Mouse (Mus musculus): ENCODE data around the gene Msl1. TPM values are rescaled to one million over a fixed set of nuclear protein-coding genes. Genes with fewer than 3 reads are reported as not detected.

Gene Msl1
- total and polyA plus RNA-seq, 2 experiments from 2014 or later: 25.0 to 77.7 TPM

GRCm38 (mm10) chr11:98792081-98792480, 3.2 kb upstream of the Msl1 start:
- no peak for TF ChIP-seq CTCF (IDR thresholded peaks at IDR 0.05; ENCODE audit: low read depth)
- no peak overlapping the region for H3K27ac ChIP-seq
- ATAC-seq (no peak), DNase-seq (ENCODE audit: low spot score) (no peak)
- H3K4me1 ChIP-seq (ENCODE audit: insufficient read depth, low read length): 0 out of 2 replicates have a peak, but pooled peaks cover 8% of the 10 kb centered on the region
- H3K9ac ChIP-seq (replicated peaks; ENCODE audit: low read length): no peak overlapping the region
- H3K27me3 ChIP-seq (ENCODE audit: insufficient read depth, low read length): no peaks in the 10 kb centered on the region
- H3K9me3 ChIP-seq (ENCODE audit: low read length): no peaks in the 10 kb centered on the region
- 12% methylated on average over 4 of the region's 4 CpGs for WGBS
- H3K36me3 ChIP-seq (ENCODE audit: insufficient read depth, low read length): no peaks in the 10 kb centered on the region
- H3K4me2 ChIP-seq (ENCODE audit: low read depth, low read length): no peak overlapping the region
- H3K4me3 ChIP-seq (ENCODE audit: low read length): no peak overlapping the region

DNA sequence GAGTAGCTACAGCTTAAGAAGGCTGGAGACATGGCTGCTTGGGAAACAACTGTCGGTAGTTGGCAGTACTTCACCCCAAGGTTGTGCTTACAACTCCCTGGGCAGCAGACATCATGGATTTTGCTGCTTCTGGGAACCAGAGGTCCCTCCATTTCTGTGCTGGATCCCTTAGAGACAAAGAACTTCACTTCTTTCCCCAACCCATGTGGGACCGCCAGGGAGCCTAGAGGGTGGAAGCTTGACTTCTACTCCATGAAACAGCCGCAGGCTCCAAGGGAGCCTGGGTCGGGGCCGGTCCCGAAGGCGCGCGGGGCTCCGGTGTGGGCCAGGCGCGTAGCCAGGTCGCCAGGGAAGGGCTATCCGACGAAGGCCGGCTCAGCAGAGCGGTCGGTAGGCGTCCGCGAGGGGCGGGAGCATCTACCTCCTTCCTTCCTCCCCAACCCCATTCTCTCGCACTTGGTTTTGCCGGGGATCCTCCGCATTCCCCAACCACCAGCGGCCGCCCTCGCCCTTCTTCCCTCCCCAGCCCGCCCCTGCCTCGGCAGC, 774 bp upstream of the Msl1 start:
- peak overlapping the region; percentile 99 for H3K9ac ChIP-seq (replicated peaks; ENCODE audit: low read length)
- H3K27ac ChIP-seq: peak overlapping the region; percentile 97
- under 1% methylated on average over 23 of the region's 30 CpGs for WGBS
- peak; percentile 56 for TF ChIP-seq CTCF (IDR thresholded peaks at IDR 0.05; ENCODE audit: low read depth)
- H3K4me1 ChIP-seq (ENCODE audit: insufficient read depth, low read length): peaks cover 22% of the 10 kb centered on the region; the same call in 1 of the 2 replicates
- H3K27me3 ChIP-seq (ENCODE audit: insufficient read depth, low read length): no peaks in the 10 kb centered on the region
- ATAC-seq: peak; percentile 71
- no peaks in the 10 kb centered on the region for H3K9me3 ChIP-seq (ENCODE audit: low read length)
- peak; percentile 76 for DNase-seq (ENCODE audit: low spot score)
- H3K4me3 ChIP-seq (ENCODE audit: low read length): peak overlapping the region; percentile 98
- H3K36me3 ChIP-seq (ENCODE audit: insufficient read depth, low read length): peaks cover 4% of the 10 kb centered on the region; the same call in 1 of the 2 replicates
- peak overlapping the region; percentile 96 for H3K4me2 ChIP-seq (ENCODE audit: low read depth, low read length)

GRCm38 (mm10) chr11:98795714-98796514, 598 bp downstream of the Msl1 start:
- H3K9me3 ChIP-seq (ENCODE audit: low read length): no peaks in the 10 kb centered on the region
- peak; percentile 41 for ATAC-seq
- H3K9ac ChIP-seq (replicated peaks; ENCODE audit: low read length): peak overlapping the region; percentile 99
- peak overlapping the region; percentile 96 for H3K4me2 ChIP-seq (ENCODE audit: low read depth, low read length)
- under 1% methylated on average over 52 of the region's 74 CpGs for WGBS
- peak overlapping the region; percentile 97 for H3K27ac ChIP-seq
- DNase-seq (ENCODE audit: low spot score): peak; percentile 70
- peak overlapping the region; percentile 98 for H3K4me3 ChIP-seq (ENCODE audit: low read length)
- TF ChIP-seq CTCF (IDR thresholded peaks at IDR 0.05; ENCODE audit: low read depth): no peak
- H3K36me3 ChIP-seq (ENCODE audit: insufficient read depth, low read length): peaks cover 10% of the 10 kb centered on the region; the same call in 1 of the 2 replicates
- no peaks in the 10 kb centered on the region for H3K27me3 ChIP-seq (ENCODE audit: insufficient read depth, low read length)
- H3K4me1 ChIP-seq (ENCODE audit: insufficient read depth, low read length): peaks cover 22% of the 10 kb centered on the region; the same call in 1 of the 2 replicates

DNA sequence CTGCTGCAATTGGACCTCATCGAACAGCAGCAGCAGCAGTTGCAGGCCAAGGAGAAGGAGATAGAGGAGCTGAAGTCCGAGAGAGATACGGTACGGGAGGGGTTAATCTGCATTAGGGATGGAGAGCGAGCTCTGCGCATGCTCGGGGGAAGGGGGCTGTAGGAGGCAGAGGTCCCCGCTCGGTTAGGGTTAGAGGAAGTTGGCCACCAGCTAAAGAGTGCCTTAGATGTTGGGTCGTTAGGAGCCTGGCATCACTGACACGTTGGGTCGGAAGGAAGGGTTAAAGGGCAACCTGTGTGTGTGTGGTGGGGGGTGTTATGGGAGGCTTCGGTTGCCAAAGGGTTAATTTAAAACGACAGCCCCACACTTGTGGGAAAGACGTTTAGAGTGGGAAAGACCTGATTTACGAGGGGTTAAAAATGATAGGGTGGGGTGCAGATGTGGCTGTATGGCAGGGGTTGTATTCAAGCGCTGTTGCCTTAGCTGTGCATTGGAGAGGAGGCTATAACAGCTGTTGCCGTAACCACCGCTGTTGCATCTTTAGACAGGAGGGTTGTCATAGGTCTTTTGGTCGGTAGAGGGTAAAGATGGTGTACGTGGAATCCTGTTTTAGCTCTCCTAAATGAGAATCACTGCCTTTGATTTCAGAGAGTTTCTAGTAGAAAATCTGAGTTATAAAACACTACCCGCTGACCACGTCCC, 1.4 kb downstream of the Msl1 start:
- peak; percentile 91 for DNase-seq (ENCODE audit: low spot score)
- Histone ChIP-seq H3K27ac (peak overlapping the region; percentile 97), H3K9ac (replicated peaks; ENCODE audit: low read length) (peak overlapping the region; percentile 99), H3K4me1 (ENCODE audit: insufficient read depth, low read length) (peaks cover 22% of the 10 kb centered on the region; the same call in 1 of the 2 replicates), H3K27me3 (ENCODE audit: insufficient read depth, low read length) (no peaks in the 10 kb centered on the region), H3K9me3 (ENCODE audit: low read length) (no peaks in the 10 kb centered on the region), H3K36me3 (ENCODE audit: insufficient read depth, low read length) (peaks cover 17% of the 10 kb centered on the region; the same call in 1 of the 2 replicates), H3K4me2 (ENCODE audit: low read depth, low read length) (peak overlapping the region; percentile 96), H3K4me3 (ENCODE audit: low read length) (peak overlapping the region; percentile 98)
- peak; percentile 22; the same call in 1 of the 2 replicates for TF ChIP-seq CTCF (IDR thresholded peaks at IDR 0.05; ENCODE audit: low read depth)
- WGBS: 2% methylated on average over 23 of the region's 23 CpGs
- ATAC-seq: peak; percentile 66

GRCm38 (mm10) chr11:98797306-98797705, 2.0 kb downstream of the Msl1 start:
- H3K4me2 ChIP-seq (ENCODE audit: low read depth, low read length): peak overlapping the region; percentile 96
- peaks cover 22% of the 10 kb centered on the region; the same call in 1 of the 2 replicates for H3K4me1 ChIP-seq (ENCODE audit: insufficient read depth, low read length)
- peaks cover 22% of the 10 kb centered on the region; the same call in 1 of the 2 replicates for H3K36me3 ChIP-seq (ENCODE audit: insufficient read depth, low read length)
- no peak for ATAC-seq
- H3K9me3 ChIP-seq (ENCODE audit: low read length): no peaks in the 10 kb centered on the region
- H3K9ac ChIP-seq (replicated peaks; ENCODE audit: low read length): peak overlapping the region; percentile 99
- H3K27ac ChIP-seq: peak overlapping the region; percentile 97; the same call in 1 of the 2 replicates
- 8% methylated on average over 5 of the region's 5 CpGs for WGBS
- peak overlapping the region; percentile 98 for H3K4me3 ChIP-seq (ENCODE audit: low read length)
- no peaks in the 10 kb centered on the region for H3K27me3 ChIP-seq (ENCODE audit: insufficient read depth, low read length)
- no peak for DNase-seq (ENCODE audit: low spot score)
- no peak for TF ChIP-seq CTCF (IDR thresholded peaks at IDR 0.05; ENCODE audit: low read depth)

GRCm38 (mm10) chr11:98797909-98798308, 2.6 kb downstream of the Msl1 start:
- no peak for TF ChIP-seq CTCF (IDR thresholded peaks at IDR 0.05; ENCODE audit: low read depth)
- H3K4me2 ChIP-seq (ENCODE audit: low read depth, low read length): peak overlapping the region; percentile 96
- WGBS: 33% methylated on average over 4 of the region's 4 CpGs
- ATAC-seq (no peak), DNase-seq (ENCODE audit: low spot score) (peak; percentile 53)
- H3K4me1 ChIP-seq (ENCODE audit: insufficient read depth, low read length): peaks cover 22% of the 10 kb centered on the region; the same call in 1 of the 2 replicates
- H3K4me3 ChIP-seq (ENCODE audit: low read length): peak overlapping the region; percentile 98
- H3K27ac ChIP-seq: peak overlapping the region; percentile 97; the same call in 1 of the 2 replicates
- H3K9me3 ChIP-seq (ENCODE audit: low read length): no peaks in the 10 kb centered on the region
- peak overlapping the region; percentile 99 for H3K9ac ChIP-seq (replicated peaks; ENCODE audit: low read length)
- H3K27me3 ChIP-seq (ENCODE audit: insufficient read depth, low read length): no peaks in the 10 kb centered on the region
- peaks cover 28% of the 10 kb centered on the region; the same call in 1 of the 2 replicates for H3K36me3 ChIP-seq (ENCODE audit: insufficient read depth, low read length)

All from hindbrain, postnatal 0 days (tissue).